Mouse (Mus musculus): ENCODE measurements around the gene B3gnt6. TPM values are rescaled to one million over a fixed set of nuclear protein-coding genes. Genes with fewer than 3 reads are reported as not detected.

Gene B3gnt6
- polyA plus RNA-seq, 1 experiment from 2014 or later: not detected

Other genes starting within 250 kb of the B3gnt6 start
- 18.6 and 19.1 TPM in 2 replicates for gene Myo7a, start 80.0 kb downstream of the B3gnt6 start, polyA plus RNA-seq (2016; fragmentation: Nextera tagmentation; extraction: Ambion mirVana)
- gene Omp, start 54.0 kb downstream of the B3gnt6 start, polyA plus RNA-seq (2016; fragmentation: Nextera tagmentation; extraction: Ambion mirVana): 0.13 TPM in 2 replicates
- 3.4 and 4.5 TPM in 2 replicates for gene Capn5, start 21.2 kb downstream of the B3gnt6 start, polyA plus RNA-seq (2016; fragmentation: Nextera tagmentation; extraction: Ambion mirVana)
- 19.0 and 23.2 TPM in 2 replicates for gene Acer3, start 121.7 kb upstream of the B3gnt6 start, polyA plus RNA-seq (2016; fragmentation: Nextera tagmentation; extraction: Ambion mirVana)
- gene Tsku, start 161.8 kb upstream of the B3gnt6 start, polyA plus RNA-seq (2016; fragmentation: Nextera tagmentation; extraction: Ambion mirVana): 9.5 and 11.2 TPM in 2 replicates
- gene Gucy2d, start 240.9 kb upstream of the B3gnt6 start, polyA plus RNA-seq (2016; fragmentation: Nextera tagmentation; extraction: Ambion mirVana): 0.05 TPM in 1 of 2 replicates, not detected in the other

Data from limb, embryonic 10.5 days (tissue).